Comparison of ENCODE assay signal across 13 mouse cellular contexts in genomic region chr6:134039351-134039750, GRCm38 (mm10). TPM values are rescaled to one million over a fixed set of nuclear protein-coding genes. Genes with fewer than 3 reads are reported as not detected.
DNase-seq lines count a peak whose midpoint lies in the region; ATAC-seq and TF ChIP-seq lines count a peak whose summit lies in the region.
"Had no signal": no experiment of that assay in that cellular context is flagged by ENCODE, and none has a peak within 500 bp of the region (broad histone marks: within the 10 kb centered on the region; RNA-seq: fewer than 3 reads in every experiment).

No protein-coding gene starts in this region.

- H3K4me2 ChIP-seq in forebrain, postnatal 0 days (ENCODE audit: low read depth) = no peak overlapping the region
- H3K4me2 ChIP-seq in liver, embryonic 11.5 days = peak overlapping the region; percentile 86
- H3K4me2 ChIP-seq in midbrain, embryonic 16.5 days (ENCODE audit: low read length) = no peak overlapping the region

- no peaks in the 10 kb centered on the region for H3K27me3 ChIP-seq in forebrain, embryonic 10.5 days (ENCODE audit: poor library complexity, severe bottlenecking)
- no peaks in the 10 kb centered on the region for H3K27me3 ChIP-seq in forebrain, postnatal 0 days (ENCODE audit: insufficient read depth, low read length)
- no peaks in the 10 kb centered on the region for H3K27me3 ChIP-seq in ES-Bruce4 (ENCODE audit: control insufficient read depth, insufficient read depth, low read length, poor library complexity, severe bottlenecking)
- no peaks in the 10 kb centered on the region for H3K27me3 ChIP-seq in liver, embryonic 11.5 days (replicated peaks; ENCODE audit: control insufficient read depth, insufficient read depth, low read length)
- no peaks in the 10 kb centered on the region for H3K27me3 ChIP-seq in midbrain, embryonic 16.5 days (ENCODE audit: control insufficient read depth, insufficient read depth, low read depth, low read length)
- H3K27me3 ChIP-seq: limb, embryonic 15.5 days had no signal

- H3K4me1 ChIP-seq in forebrain, embryonic 10.5 days = peaks cover 73% of the 10 kb centered on the region
- H3K4me1 ChIP-seq in forebrain, postnatal 0 days (ENCODE audit: insufficient read depth) = peaks cover 6% of the 10 kb centered on the region; the same call in 1 of the 2 replicates
- peaks cover 5% of the 10 kb centered on the region for H3K4me1 ChIP-seq in ES-Bruce4 (ENCODE audit: control insufficient read depth, insufficient read depth, low read length)
- peaks cover 59% of the 10 kb centered on the region for H3K4me1 ChIP-seq in liver, embryonic 11.5 days (replicated peaks; ENCODE audit: control insufficient read depth, insufficient read depth, low read length)
- H3K4me1 ChIP-seq in midbrain, embryonic 16.5 days (ENCODE audit: control insufficient read depth, insufficient read depth, low read length) = peaks cover 32% of the 10 kb centered on the region

- H3K4me3 ChIP-seq in forebrain, embryonic 10.5 days = peak overlapping the region; percentile 81; the same call in 1 of the 2 replicates
- no peak overlapping the region for H3K4me3 ChIP-seq in forebrain, postnatal 0 days (ENCODE audit: low read depth, low read length)
- no peak overlapping the region for H3K4me3 ChIP-seq in ES-Bruce4 (ENCODE audit: low read depth, low read length)
- no peak overlapping the region for H3K4me3 ChIP-seq in liver, embryonic 11.5 days (ENCODE audit: low read depth, low read length)
- H3K4me3 ChIP-seq in midbrain, embryonic 16.5 days (ENCODE audit: low read depth, low read length) = no peak overlapping the region
- H3K4me3 ChIP-seq: layer of hippocampus, adult 2 months; limb, embryonic 15.5 days had no signal

- peak; percentile 12 for DNase-seq in forebrain, embryonic 10.5 days (ENCODE audit: extremely low spot score, low spot score)
- no peak for DNase-seq in forebrain, postnatal 0 days
- peak; percentile 27 for DNase-seq in kidney, adult 11 months
- DNase-seq in kidney, postnatal 4 days = no peak
- no peak for DNase-seq in liver, embryonic 11.5 days (ENCODE audit: low spot score)
- no peak for DNase-seq in cerebellum, adult 11-12 months
- DNase-seq: cerebellum, postnatal 10 days; gastrocnemius, postnatal 14 days; right cerebral cortex, adult 18-20 months had no signal

- no peak for ATAC-seq in forebrain, postnatal 0 days
- ATAC-seq in liver, embryonic 11.5 days (replicated peaks; ENCODE audit: low FRiP score) = no peak
- no peak for ATAC-seq in midbrain, embryonic 16.5 days

- no peak for TF ChIP-seq POLR2A in ES-Bruce4 (IDR thresholded peaks at IDR 0.05; ENCODE audit: insufficient read depth, low read length)

- no peak for TF ChIP-seq CTCF in forebrain, postnatal 0 days (IDR thresholded peaks at IDR 0.05; ENCODE audit: low read depth)
- TF ChIP-seq CTCF in ES-Bruce4 (IDR thresholded peaks at IDR 0.05; ENCODE audit: low read depth, low read length) = no peak

- H3K9ac ChIP-seq in forebrain, postnatal 0 days = no peak overlapping the region
- no peak overlapping the region for H3K9ac ChIP-seq in ES-Bruce4 (ENCODE audit: low read depth, poor library complexity, severe bottlenecking)
- no peak overlapping the region for H3K9ac ChIP-seq in liver, embryonic 11.5 days (ENCODE audit: low read depth, low read length)
- H3K9ac ChIP-seq in midbrain, embryonic 16.5 days (ENCODE audit: low read depth, low read length) = no peak overlapping the region
- H3K9ac ChIP-seq: limb, embryonic 15.5 days had no signal

- no peak overlapping the region; the same call in 1 of the 2 replicates for H3K27ac ChIP-seq in forebrain, embryonic 10.5 days
- H3K27ac ChIP-seq in forebrain, postnatal 0 days (ENCODE audit: low read depth, low read length) = no peak overlapping the region
- peak overlapping the region; percentile 23; the same call in 1 of the 2 replicates for H3K27ac ChIP-seq in ES-Bruce4 (ENCODE audit: insufficient read depth, low read length)
- no peak overlapping the region for H3K27ac ChIP-seq in liver, embryonic 11.5 days (ENCODE audit: low read depth, low read length)
- no peak overlapping the region for H3K27ac ChIP-seq in midbrain, embryonic 16.5 days (ENCODE audit: low read length)
- H3K27ac ChIP-seq: layer of hippocampus, adult 2 months; limb, embryonic 15.5 days had no signal

- peaks cover 12% of the 10 kb centered on the region for H3K36me3 ChIP-seq in forebrain, embryonic 10.5 days (replicated peaks)
- H3K36me3 ChIP-seq in forebrain, postnatal 0 days (ENCODE audit: insufficient read depth) = no peaks in the 10 kb centered on the region
- H3K36me3 ChIP-seq in ES-Bruce4 (ENCODE audit: control insufficient read depth, insufficient read depth, low read length, poor library complexity, severe bottlenecking) = no peaks in the 10 kb centered on the region
- no peaks in the 10 kb centered on the region for H3K36me3 ChIP-seq in liver, embryonic 11.5 days (ENCODE audit: control insufficient read depth, insufficient read depth, low read length)
- H3K36me3 ChIP-seq in midbrain, embryonic 16.5 days (ENCODE audit: control insufficient read depth, insufficient read depth, low read length) = no peaks in the 10 kb centered on the region
- H3K36me3 ChIP-seq: limb, embryonic 15.5 days had no signal

- no peak for TF ChIP-seq EP300 in ES-Bruce4 (IDR thresholded peaks at IDR 0.05; ENCODE audit: insufficient read depth, low read depth, low read length)

- H3K9me3 ChIP-seq in forebrain, embryonic 10.5 days = no peaks in the 10 kb centered on the region
- no peaks in the 10 kb centered on the region for H3K9me3 ChIP-seq in forebrain, postnatal 0 days (ENCODE audit: low read length)
- no peaks in the 10 kb centered on the region for H3K9me3 ChIP-seq in ES-Bruce4 (replicated peaks; ENCODE audit: control insufficient read depth, insufficient read depth, low read length, poor library complexity, severe bottlenecking)
- no peaks in the 10 kb centered on the region for H3K9me3 ChIP-seq in liver, embryonic 11.5 days (ENCODE audit: control insufficient read depth, low read length)
- no peaks in the 10 kb centered on the region for H3K9me3 ChIP-seq in midbrain, embryonic 16.5 days (replicated peaks; ENCODE audit: control insufficient read depth, low read length, poor library complexity, severe bottlenecking)
- H3K9me3 ChIP-seq: limb, embryonic 15.5 days had no signal

- WGBS in forebrain, embryonic 10.5 days = 82% methylated on average over 8 of the region's 8 CpGs
- WGBS in forebrain, postnatal 0 days = 86% methylated on average over 8 of the region's 8 CpGs
- 75% methylated on average over 8 of the region's 8 CpGs for WGBS in liver, embryonic 11.5 days
- 85% methylated on average over 8 of the region's 8 CpGs for WGBS in midbrain, embryonic 16.5 days

RNA-seq across cellular contexts. Expression of gene Etv6, which starts 3.9 kb away (rescaled TPM):
- polyA plus RNA-seq in forebrain, embryonic 10.5 days (2016; fragmentation: Nextera tagmentation; extraction: Ambion mirVana) = 16.2 TPM in 2 replicates
- 7.1 TPM in 2 replicates for total RNA-seq in forebrain, postnatal 0 days (2014; rRNA removed)
- polyA plus RNA-seq in forebrain, postnatal 0 days (2015; fragmentation: Nextera tagmentation; extraction: Ambion mirVana) = 3.0 and 3.3 TPM in 2 replicates
- 18.1 and 19.9 TPM in 2 replicates for polyA plus RNA-seq in ES-Bruce4 (2011; ENCODE audit: insufficient read depth, insufficient read length, low read depth, missing spikeins)
- 12.6 and 13.0 TPM in 2 replicates for polyA plus RNA-seq in liver, embryonic 11.5 days (2014; fragmentation: Nextera tagmentation; extraction: Ambion mirVana)
- polyA plus RNA-seq in midbrain, embryonic 16.5 days (2015; fragmentation: Nextera tagmentation; extraction: Ambion mirVana) = 3.4 and 3.9 TPM in 2 replicates

Comparison
In these comparisons a context has a peak if more than half of its experiments do, and no peak if none do; other contexts are left out.
1. DNase-seq: peak in forebrain, embryonic 10.5 days (single experiment) and kidney, adult 11 months (single experiment); none in forebrain, postnatal 0 days (single experiment), kidney, postnatal 4 days (0 of 2), liver, embryonic 11.5 days (single experiment) and cerebellum, adult 11-12 months (single experiment).